Mouse (Mus musculus) liver, embryonic 14.5 days (tissue): ENCODE data around the gene Zmiz1. TPM values are rescaled to one million over a fixed set of nuclear protein-coding genes. Genes with fewer than 3 reads are reported as not detected.
A peak's percentile ranks its signal among the peaks of the same experiment; 100 is the strongest.

Experiments
- ATAC-seq: fragments of 200-750 bp; cut with Nextera tagmentation; 2 replicates; pipeline ENCODE4 v1.8.0; 2017; ENCODE audit warnings: moderate number of reproducible peaks, mild to moderate bottlenecking, moderate library complexity; ENCODE audit not compliant: insufficient read depth
- DNase-seq, 3 experiments: peaks; one replicate each; pipeline ENCODE4 v3.0.0-alpha.2; 2012 to 2013; ENCODE audit warnings: low read depth in 3 of 3, low spot score in 3 of 3
- H3K27ac ChIP-seq: fragments of 300-500 bp; sonication (generic); 2 replicates; pipeline ENCODE4 v1.5.1; 2014; ENCODE audit warnings: moderate library complexity, mild to moderate bottlenecking, control low read depth, inconsistent platforms
- H3K27me3 ChIP-seq: fragments of 300-500 bp; sonication (generic); 2 replicates; pipeline ENCODE4 v1.6.1; 2014; ENCODE audit warnings: mild to moderate bottlenecking, low read length, moderate library complexity; ENCODE audit not compliant: control insufficient read depth, insufficient read depth
- H3K36me3 ChIP-seq: fragments of 300-500 bp; sonication (generic); replicated peaks from 2 replicates; pipeline ENCODE4 v1.6.1; 2014; ENCODE audit warnings: low read depth; ENCODE audit not compliant: control insufficient read depth, insufficient read depth
- H3K4me1 ChIP-seq, 2 experiments: fragments of 200-500 bp in 1 of 2; fragments of 300-500 bp in 1 of 2; sonication (generic) in 1 of 2; replicated peaks; 2 replicates each; pipeline ENCODE4 v1.6.1; 2012 to 2014; ENCODE audit warnings: antibody characterized with exemption in 1 of 2, inconsistent platforms in 1 of 2, low read length in 1 of 2; ENCODE audit not compliant: control insufficient read depth in 2 of 2, insufficient read depth in 2 of 2
- H3K4me2 ChIP-seq: fragments of 300-500 bp; sonication (generic); 2 replicates; pipeline ENCODE4 v1.6.1; 2014; ENCODE audit warnings: low read depth, mild to moderate bottlenecking, control low read depth, moderate library complexity
- H3K4me3 ChIP-seq, 2 experiments: fragments of 200-500 bp in 1 of 2; fragments of 300-500 bp in 1 of 2; sonication (generic) in 1 of 2; 2 replicates each; pipeline ENCODE4 v1.5.1; 2012 to 2014; ENCODE audit warnings: low read depth in 2 of 2, low read length in 2 of 2, mild to moderate bottlenecking in 2 of 2, control low read depth in 1 of 2, inconsistent platforms in 1 of 2, moderate library complexity in 1 of 2; ENCODE audit not compliant: insufficient read depth in 1 of 2
- H3K9ac ChIP-seq: fragments of 300-500 bp; sonication (generic); replicated peaks from 2 replicates; pipeline ENCODE4 v1.6.1; 2014; ENCODE audit warnings: mild to moderate bottlenecking, control low read depth, moderate library complexity
- H3K9me3 ChIP-seq: fragments of 300-500 bp; sonication (generic); 2 replicates; pipeline ENCODE4 v1.6.1; 2016; ENCODE audit warnings: low read length, mixed read lengths; ENCODE audit not compliant: control insufficient read depth
- CTCF ChIP-seq: IDR thresholded peaks from 2 replicates; pipeline ENCODE4 v1.5.1; 2016; ENCODE audit warnings: antibody characterized with exemption, low read depth, control low read depth
- EP300 ChIP-seq: IDR thresholded peaks from 2 replicates; pipeline ENCODE4 v1.6.1; 2016; ENCODE audit warnings: antibody characterized with exemption, low read depth
- WGBS: fragments of 180-500 bp; shearing (Covaris S2); extraction: QIAGEN DNeasy Blood & Tissue Kit; methylation state at CpG from one replicate; pipeline ENCODE4 v1.1.7; 2014; ENCODE audit not compliant: insufficient replicate concordance; 5-methylcytosine and 5-hydroxymethylcytosine counted together
- polyA plus RNA-seq, 2 experiments: library from polyadenylated mRNA; depleted of rRNA in 1 of 2; stranded (reverse) in 1 of 2; unstranded in 1 of 2; fragments of >200 nt; fragmentation: Nextera tagmentation in 1 of 2; extraction: Ambion mirVana in 1 of 2; gene quantifications; 2 replicates each; pipeline versions ENCODE4 v1.2.1 to v1.2.3; 2012 to 2014

Zmiz1 gene
- polyA plus RNA-seq, 2 experiments = 3.4 to 4.0 TPM

GRCm38 (mm10) chr14:25447136-25447775, 11.7 kb upstream of the Zmiz1 start:
- Histone ChIP-seq H3K27me3 (no peaks in the 10 kb centered on the region), H3K4me3 (no peak overlapping the region), H3K9me3 (no peaks in the 10 kb centered on the region), H3K9ac (no peak overlapping the region), H3K4me1 (peaks cover 0 to 35% of the 10 kb centered on the region in 2 experiments; a peak in 3 of 4 replicates), H3K36me3 (no peaks in the 10 kb centered on the region), H3K27ac (no peak overlapping the region), H3K4me2 (no peak overlapping the region)
- ATAC-seq (no peak), DNase-seq (no peak)
- 62% methylated on average over 6 of the region's 6 CpGs for WGBS
- TF ChIP-seq CTCF (no peak), EP300 (no peak)

- no peak overlapping the region for H3K4me3 ChIP-seq
- H3K9me3 ChIP-seq = no peaks in the 10 kb centered on the region
- H3K4me2 ChIP-seq = no peak overlapping the region
- ATAC-seq (no peak), DNase-seq (no peak)
- WGBS = 77% methylated on average over 2 of the region's 2 CpGs
- no peaks in the 10 kb centered on the region for H3K36me3 ChIP-seq
- H3K27me3 ChIP-seq = no peaks in the 10 kb centered on the region
- H3K4me1 ChIP-seq = peaks cover 3 to 34% of the 10 kb centered on the region in 2 experiments; a peak in 3 of 4 replicates
- TF ChIP-seq CTCF = no peak
- no peak for TF ChIP-seq EP300
- H3K9ac ChIP-seq = no peak overlapping the region
- H3K27ac ChIP-seq = no peak overlapping the region
Measured at GRCm38 (mm10) chr14:25448471-25448870, 10.5 kb upstream of the Zmiz1 start.

- peaks cover 3 to 34% of the 10 kb centered on the region in 2 experiments; a peak in 3 of 4 replicates for H3K4me1 ChIP-seq
- WGBS = 5% methylated on average over 7 of the region's 7 CpGs
- no peaks in the 10 kb centered on the region for H3K9me3 ChIP-seq
- no peak for DNase-seq
- peak overlapping the region; percentile 47; the same call in 1 of the 2 replicates for H3K27ac ChIP-seq
- peak; percentile 65 for ATAC-seq
- H3K27me3 ChIP-seq = peaks cover 4% of the 10 kb centered on the region
- no peak overlapping the region for H3K4me3 ChIP-seq
- H3K4me2 ChIP-seq = peak overlapping the region; percentile 16; the same call in 1 of the 2 replicates
- TF ChIP-seq CTCF (no peak), EP300 (peak; percentile 26; the same call in 1 of the 2 replicates)
- no peak overlapping the region; the same call in 1 of the 2 replicates for H3K9ac ChIP-seq
- H3K36me3 ChIP-seq = no peaks in the 10 kb centered on the region
Measured at GRCm38 (mm10) chr14:25451099-25451667, 7.8 kb upstream of the Zmiz1 start.

- WGBS = 44% methylated on average over 10 of the region's 10 CpGs
- ATAC-seq (peak; percentile 81), DNase-seq (no peak)
- no peak overlapping the region; the same call in 1 of the 2 replicates for H3K9ac ChIP-seq
- H3K4me1 ChIP-seq = peaks cover 3 to 34% of the 10 kb centered on the region in 2 experiments; a peak in 3 of 4 replicates
- H3K27me3 ChIP-seq = peaks cover 4% of the 10 kb centered on the region
- no peaks in the 10 kb centered on the region for H3K9me3 ChIP-seq
- TF ChIP-seq EP300 (no peak), CTCF (no peak)
- H3K27ac ChIP-seq = no peak overlapping the region
- H3K4me2 ChIP-seq = peak overlapping the region; percentile 16; the same call in 1 of the 2 replicates
- no peak overlapping the region for H3K4me3 ChIP-seq
- no peaks in the 10 kb centered on the region for H3K36me3 ChIP-seq
Measured at GRCm38 (mm10) chr14:25451699-25452632, 7.0 kb upstream of the Zmiz1 start.
